Mouse (Mus musculus) G1E-ER4 (cell line): Measurements from ENCODE around the gene Tnrc6a. TPM values are rescaled to one million over a fixed set of nuclear protein-coding genes. Genes with fewer than 3 reads are reported as not detected.

ENCODE experiments used
- GATA1 ChIP-seq: IDR thresholded peaks from one replicate; pipeline ENCODE4 v1.8.0; 2012; ENCODE audit warnings: low read length, inconsistent platforms
- polyA plus RNA-seq: library from polyadenylated mRNA; stranded (reverse); fragments of >175 nt; gene quantifications from 2 replicates; pipeline ENCODE4 v1.2.3, GENCODE M21; 2012

The Tnrc6a gene
- polyA plus RNA-seq: 84.0 and 174 TPM in 2 replicates

DNA sequence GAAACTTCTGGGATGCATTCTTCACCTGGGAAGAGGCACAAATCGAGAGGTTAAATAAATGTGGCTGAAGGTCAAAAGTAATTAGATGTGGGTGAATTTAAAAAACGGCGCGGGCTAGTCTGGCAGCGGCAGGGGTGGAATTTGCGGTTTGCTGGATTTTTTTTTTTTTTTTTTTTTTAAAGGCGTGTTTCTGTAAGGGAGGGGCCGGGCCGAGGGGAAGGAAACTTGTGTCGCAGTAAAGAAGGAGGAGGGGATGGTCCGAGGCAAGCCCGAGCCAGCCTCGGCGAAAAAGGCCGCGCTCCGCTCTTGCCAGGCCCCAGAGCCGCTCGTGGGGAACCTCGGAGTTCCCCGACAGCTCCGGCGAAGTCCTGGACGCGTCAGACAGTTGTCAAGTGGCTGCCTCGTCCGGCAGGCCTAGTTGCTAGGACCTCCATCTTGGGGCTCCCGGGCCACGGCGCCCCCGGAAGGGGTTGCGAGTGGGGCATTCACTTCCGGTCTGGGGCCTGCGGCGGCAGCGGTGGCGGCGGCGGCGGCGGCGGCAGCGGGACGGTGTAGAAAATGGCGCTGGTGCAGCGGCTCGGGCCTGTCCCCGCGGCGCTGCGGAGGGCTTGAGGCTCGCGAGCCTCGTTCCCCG is at the start of gene Tnrc6a:
Gene Tnrc6a, plus strand, starts transcription at position 221 of the 634 bp plus-strand sequence.
- no peak for TF ChIP-seq GATA1

DNA sequence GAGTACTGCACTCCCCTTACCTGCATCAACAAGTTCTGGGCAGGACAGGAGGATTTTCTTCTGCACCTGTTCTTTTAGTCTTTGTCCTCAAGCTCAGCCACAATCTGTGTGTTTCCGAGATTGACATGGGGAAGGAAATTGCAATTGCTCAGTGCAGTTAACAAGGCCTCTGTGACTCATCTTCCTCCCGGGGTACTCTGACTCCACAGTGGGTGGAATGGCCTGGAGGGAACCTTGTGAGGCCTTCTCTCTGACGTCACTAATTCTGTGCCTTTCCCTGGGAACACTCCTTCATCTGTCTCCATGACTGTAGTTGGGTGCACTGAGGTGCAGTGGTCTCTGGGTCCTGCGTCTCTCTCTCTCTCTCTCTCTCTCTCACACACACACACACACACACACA is 41.4 kb upstream of the Tnrc6a start:
- no peak for TF ChIP-seq GATA1

DNA sequence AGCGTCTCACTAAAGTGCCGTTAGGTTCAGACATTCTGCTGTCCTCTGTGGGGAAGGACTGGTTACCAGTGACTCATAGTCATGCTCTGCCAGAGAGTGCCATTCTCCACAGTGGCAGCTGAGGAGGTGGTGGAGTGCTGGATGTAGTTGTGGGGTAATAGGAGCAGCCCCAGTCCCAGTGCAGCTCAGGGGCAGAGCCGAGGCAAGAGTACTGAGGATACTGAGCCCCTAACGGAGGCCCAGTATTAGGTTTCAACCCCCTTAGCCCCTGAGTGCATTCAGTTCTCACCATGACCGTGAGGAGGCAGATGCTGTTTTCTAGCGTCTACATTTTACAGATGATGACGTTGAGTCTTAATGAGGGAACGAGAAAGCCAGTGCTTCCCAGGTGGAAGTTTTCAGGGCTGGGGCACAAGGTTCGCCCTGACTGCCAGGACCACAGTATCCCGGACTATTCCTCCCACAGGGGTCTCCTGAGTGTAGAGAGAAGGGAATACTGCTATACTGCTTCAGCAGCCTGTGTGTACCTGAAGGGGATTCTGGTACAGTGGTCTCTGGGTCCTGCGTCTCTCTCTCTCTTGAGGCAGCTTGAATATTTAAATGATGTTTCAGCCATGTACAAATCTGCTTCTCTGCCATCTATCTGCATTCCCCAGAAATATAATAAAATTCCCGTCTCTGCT is 40.1 kb upstream of the Tnrc6a start:
- no peak for TF ChIP-seq GATA1

GRCm38 (mm10) chr7:123084180-123084691 is 39.4 kb upstream of the Tnrc6a start:
- no peak for TF ChIP-seq GATA1

DNA sequence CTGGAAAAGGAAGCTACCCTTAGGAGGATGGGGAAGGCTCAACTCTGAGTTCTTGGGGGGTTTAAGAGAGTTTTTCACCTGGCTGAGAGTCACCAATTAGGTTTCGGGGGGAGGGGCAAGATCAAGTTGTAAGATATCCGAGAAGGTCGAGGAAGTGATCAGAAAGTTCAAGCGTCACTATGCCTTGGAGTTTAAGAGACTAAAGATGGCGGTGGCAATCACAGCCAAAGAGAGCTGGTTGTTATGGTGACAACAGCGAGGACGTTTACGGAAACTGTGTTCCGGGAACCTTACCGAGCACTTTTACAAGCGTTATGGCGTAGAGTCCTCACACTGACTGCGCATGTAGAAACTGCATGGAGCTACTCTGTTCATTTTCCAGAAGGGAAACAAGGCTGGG is 39.0 kb upstream of the Tnrc6a start:
- TF ChIP-seq GATA1: no peak

DNA sequence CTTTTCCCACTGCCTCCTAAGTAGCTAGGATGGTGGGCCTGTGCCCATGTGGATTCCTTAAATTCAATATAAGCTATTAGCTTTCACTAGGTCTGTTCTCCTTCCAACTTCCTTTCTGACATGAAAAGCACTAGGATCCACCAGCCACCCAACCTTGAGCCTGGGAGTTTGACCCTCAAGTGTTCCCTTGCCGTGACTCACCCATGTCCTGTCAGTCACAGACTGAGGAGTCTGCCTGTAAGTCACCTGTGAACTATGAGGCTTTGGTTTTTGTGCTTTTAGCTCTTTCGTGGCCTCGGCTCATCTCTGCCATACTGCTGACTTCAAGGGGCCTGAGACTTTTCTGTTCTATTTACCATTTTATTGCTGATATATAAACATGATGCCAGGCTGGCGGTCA is 34.8 kb upstream of the Tnrc6a start:
- no peak for TF ChIP-seq GATA1

GRCm38 (mm10) chr7:123096344-123097120 is 27.2 kb upstream of the Tnrc6a start:
- TF ChIP-seq GATA1: no peak

- TF ChIP-seq GATA1: no peak
These were observed 25.6 kb upstream of the Tnrc6a start for GRCm38 (mm10) chr7:123097891-123098750.

GRCm38 (mm10) chr7:123101295-123101694 is 22.4 kb upstream of the Tnrc6a start:
- TF ChIP-seq GATA1: no peak

DNA sequence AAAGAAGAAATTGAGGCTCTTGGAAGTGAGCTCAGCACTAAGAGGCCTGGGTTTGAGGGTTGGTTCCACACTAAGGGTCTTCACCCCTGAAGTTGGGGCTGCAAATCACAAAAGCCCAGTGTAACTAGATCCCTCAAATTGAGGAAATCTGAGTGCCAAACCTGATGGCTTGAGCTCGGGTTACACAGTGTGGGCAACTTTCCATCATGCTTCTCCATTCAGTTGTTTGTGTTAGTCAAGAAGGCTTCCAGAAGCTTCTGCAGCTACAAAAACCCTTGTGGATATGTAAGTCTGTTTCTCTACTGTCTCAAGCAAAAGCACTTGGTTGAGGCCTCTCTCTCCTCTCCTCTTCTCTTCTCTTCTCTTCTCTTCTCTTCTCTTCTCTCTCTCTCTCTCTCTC is 17.8 kb upstream of the Tnrc6a start:
- no peak for TF ChIP-seq GATA1

- no peak for TF ChIP-seq GATA1
These were observed 17.4 kb upstream of the Tnrc6a start for GRCm38 (mm10) chr7:123106326-123106725.

GRCm38 (mm10) chr7:123108058-123109055 is 15.3 kb upstream of the Tnrc6a start:
- no peak for TF ChIP-seq GATA1

DNA sequence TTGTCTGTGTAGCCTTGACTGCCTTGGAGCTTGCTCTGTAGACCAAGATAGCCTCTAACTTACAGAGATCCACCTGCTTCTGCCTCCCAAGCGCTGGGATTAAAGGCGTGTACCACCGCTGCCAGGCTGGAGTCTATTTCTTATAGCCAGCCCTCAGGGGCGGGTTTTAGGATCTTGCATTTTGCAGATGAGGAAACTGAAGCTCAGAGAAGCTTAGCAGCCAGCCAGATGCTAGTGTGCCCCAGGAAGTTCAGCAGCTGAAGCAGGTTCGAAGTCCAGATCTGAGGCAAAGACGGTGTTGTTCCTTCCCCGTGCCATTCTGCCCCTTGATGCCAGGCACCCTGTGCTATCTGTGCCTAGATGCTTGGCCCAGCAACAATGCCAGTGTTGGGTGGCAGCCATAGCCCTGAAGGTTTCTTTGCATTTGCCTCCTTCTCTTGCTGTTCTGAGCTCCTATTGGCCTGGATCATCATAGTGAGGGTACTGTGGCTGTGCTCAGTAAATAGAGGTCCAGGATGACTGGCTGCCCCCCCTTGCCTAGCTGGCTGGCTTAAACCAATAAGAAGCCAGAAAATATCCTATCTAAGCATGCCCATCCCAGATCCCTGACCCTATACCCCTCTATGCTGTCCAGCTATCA is 14.2 kb upstream of the Tnrc6a start:
- no peak for TF ChIP-seq GATA1

GRCm38 (mm10) chr7:123110135-123110534 is 13.6 kb upstream of the Tnrc6a start:
- no peak for TF ChIP-seq GATA1

GRCm38 (mm10) chr7:123113590-123113989 is 10.1 kb upstream of the Tnrc6a start:
- no peak for TF ChIP-seq GATA1
